Mouse (Mus musculus) stomach, postnatal 0 days (tissue): ENCODE measurements around the gene Dctpp1. TPM values are rescaled to one million over a fixed set of nuclear protein-coding genes. Genes with fewer than 3 reads are reported as not detected.

Experiments used
- ATAC-seq: fragments of 200-750 bp; cut with Nextera tagmentation; 2 replicates; pipeline ENCODE4 v1.8.0; 2017; ENCODE audit not compliant: low FRiP score, low TSS enrichment
- DNase-seq: peaks from one replicate; pipeline ENCODE4 v3.0.0-alpha.2; 2016; ENCODE audit warnings: low spot score
- H3K27ac ChIP-seq: fragments of 300-500 bp; sonication (generic); replicated peaks from 2 replicates; pipeline ENCODE4 v1.5.1; 2014; ENCODE audit warnings: mild to moderate bottlenecking, control low read depth
- H3K27me3 ChIP-seq: fragments of 300-500 bp; sonication (generic); 2 replicates; pipeline ENCODE4 v1.6.1; 2014; ENCODE audit warnings: low read length; ENCODE audit not compliant: control insufficient read depth, insufficient read depth
- H3K36me3 ChIP-seq: fragments of 300-500 bp; sonication (generic); 2 replicates; pipeline ENCODE4 v1.6.1; 2014; ENCODE audit warnings: low read length, mixed read lengths; ENCODE audit not compliant: control insufficient read depth, insufficient read depth
- H3K4me1 ChIP-seq: fragments of 300-500 bp; sonication (generic); replicated peaks from 2 replicates; pipeline ENCODE4 v1.6.1; 2014; ENCODE audit warnings: antibody characterized with exemption; ENCODE audit not compliant: control insufficient read depth, insufficient read depth
- H3K4me2 ChIP-seq: fragments of 300-500 bp; sonication (generic); replicated peaks from 2 replicates; pipeline ENCODE4 v1.6.1; 2014; ENCODE audit warnings: low read depth, mild to moderate bottlenecking, control low read depth, moderate library complexity
- H3K4me3 ChIP-seq: fragments of 300-500 bp; sonication (generic); 2 replicates; pipeline ENCODE4 v1.5.1; 2014; ENCODE audit warnings: low read depth, low read length, control low read depth
- H3K9ac ChIP-seq: fragments of 300-500 bp; sonication (generic); 2 replicates; pipeline ENCODE4 v1.6.1; 2014; ENCODE audit warnings: mild to moderate bottlenecking, low read length, control low read depth, mixed read lengths
- H3K9me3 ChIP-seq: fragments of 300-500 bp; sonication (generic); 2 replicates; pipeline ENCODE4 v1.6.1; 2016; ENCODE audit warnings: low read length; ENCODE audit not compliant: control insufficient read depth
- CTCF ChIP-seq: IDR thresholded peaks from 2 replicates; pipeline ENCODE4 v1.5.1; 2016; ENCODE audit warnings: antibody characterized with exemption, low read depth, mild to moderate bottlenecking, moderate library complexity
- EP300 ChIP-seq: optimal IDR thresholded peaks from 2 replicates; pipeline ENCODE3; 2016; ENCODE audit warnings: antibody characterized with exemption
- WGBS: fragments of 180-500 bp; shearing (Covaris S2); extraction: QIAGEN DNeasy Blood & Tissue Kit; methylation state at CpG from one replicate; pipeline ENCODE4 v1.1.7; 2014; 5-methylcytosine and 5-hydroxymethylcytosine counted together
- polyA plus RNA-seq: library from polyadenylated mRNA; unstranded; fragments of >200 nt; fragmentation: Nextera tagmentation; extraction: Ambion mirVana; gene quantifications from 2 replicates; pipeline ENCODE4 v1.2.1, GENCODE M21; 2015

Gene Dctpp1
- 79.8 and 84.5 TPM in 2 replicates for polyA plus RNA-seq

DNA sequence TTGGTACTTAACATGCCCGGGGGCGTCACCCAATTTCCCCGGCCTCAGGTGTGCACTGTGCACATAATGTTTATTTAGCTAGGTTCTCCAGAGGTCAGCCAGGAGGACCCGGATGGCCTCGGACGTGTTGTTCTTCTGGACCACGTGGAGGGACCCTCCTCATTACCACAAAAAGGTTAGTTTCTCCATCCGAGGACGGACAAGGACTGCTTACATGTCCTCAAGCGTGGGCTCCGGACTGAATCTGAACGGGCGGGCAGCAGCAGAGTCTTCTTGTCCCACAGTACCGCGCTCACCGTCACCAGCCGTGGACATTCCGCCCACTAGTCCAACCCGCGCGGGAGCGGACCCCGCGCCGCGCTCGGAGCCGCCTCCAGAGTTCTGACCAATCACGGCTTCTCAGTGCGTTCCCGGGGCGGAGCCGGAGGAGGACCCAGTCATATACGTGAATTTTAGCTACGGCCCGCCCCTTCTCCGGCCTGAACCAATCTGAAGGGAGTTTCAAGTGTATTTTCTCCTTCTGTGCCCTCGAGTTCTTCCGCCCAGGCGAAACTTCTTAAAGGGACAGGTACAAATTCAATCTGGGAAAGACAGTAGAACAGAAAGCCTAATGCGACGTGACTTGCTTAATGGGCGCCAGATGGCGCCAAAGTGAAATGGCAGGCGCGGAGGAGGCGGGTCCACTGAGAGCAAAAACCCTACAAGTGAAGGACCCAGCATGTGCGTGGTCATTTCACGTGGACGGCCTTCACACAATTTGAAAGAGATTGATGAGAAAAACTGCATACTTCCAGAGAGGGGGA is at the start of gene Dctpp1:
TSS of gene Dctpp1 (minus strand) at position 401 of the 803 bp plus-strand sequence.
- Histone ChIP-seq H3K27ac (peak within 1 kb of the TSS; percentile 69; the same call in 1 of the 2 replicates), H3K4me2 (peak within 1 kb of the TSS; percentile 81), H3K36me3 (no peaks in the 10 kb centered on the region), H3K4me1 (no peaks in the 10 kb centered on the region), H3K9ac (peak within 1 kb of the TSS; percentile 71), H3K27me3 (no peaks in the 10 kb centered on the region), H3K4me3 (peak within 1 kb of the TSS; percentile 64), H3K9me3 (no peaks in the 10 kb centered on the region)
- peak; percentile 97 for ATAC-seq
- peak; percentile 98 for DNase-seq
- TF ChIP-seq EP300 (peak; percentile 50), CTCF (peak; percentile 94)
- under 1% methylated on average over 50 of the region's 50 CpGs for WGBS

DNA sequence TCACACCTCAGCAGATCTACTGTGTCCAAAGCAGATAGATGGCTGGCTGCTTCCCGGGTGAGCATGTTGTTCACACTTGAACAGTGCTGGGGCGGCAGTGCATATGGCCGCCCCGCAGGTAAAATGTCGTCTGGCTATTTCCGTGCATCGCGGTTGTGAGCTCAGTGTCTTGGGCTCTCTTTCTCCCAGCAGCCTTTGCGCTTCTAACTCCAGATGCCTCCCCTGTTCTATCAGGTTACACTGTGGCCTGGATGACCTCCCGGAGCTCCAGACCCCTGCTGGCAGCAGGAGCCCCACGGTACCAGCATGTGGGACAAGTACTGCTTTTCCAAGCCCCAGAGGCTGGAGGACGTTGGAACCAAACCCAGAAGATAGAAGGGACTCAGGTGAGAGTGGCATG is 49.4 kb upstream of the Dctpp1 start:
- Histone ChIP-seq H3K27me3 (no peaks in the 10 kb centered on the region), H3K36me3 (no peaks in the 10 kb centered on the region), H3K4me1 (no peaks in the 10 kb centered on the region), H3K9me3 (no peaks in the 10 kb centered on the region), H3K4me3 (no peak overlapping the region), H3K27ac (no peak overlapping the region), H3K4me2 (no peak overlapping the region), H3K9ac (no peak overlapping the region)
- 68% methylated on average over 12 of the region's 12 CpGs for WGBS
- no peak for DNase-seq
- TF ChIP-seq EP300 (no peak), CTCF (no peak)
- ATAC-seq, result no peak

DNA sequence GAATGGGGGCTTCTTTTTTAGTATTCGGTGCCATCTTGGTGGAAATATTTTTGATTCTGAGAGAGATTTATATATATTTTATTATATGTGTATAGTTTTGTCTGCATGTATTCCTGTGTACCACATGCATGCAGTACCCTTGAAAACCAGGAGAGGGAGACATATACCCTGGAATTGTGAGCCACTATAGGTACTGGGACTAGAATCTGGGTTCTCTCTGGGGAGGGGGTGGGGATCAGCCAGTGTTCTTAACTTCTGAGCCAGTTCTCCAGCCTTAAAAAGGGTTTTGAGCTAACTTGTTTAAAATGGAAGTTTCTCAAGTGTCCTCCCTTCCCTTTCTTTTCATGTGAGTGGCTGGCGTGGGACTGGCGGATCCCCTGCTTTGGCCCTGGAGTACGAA is 48.4 kb upstream of the Dctpp1 start:
- Histone ChIP-seq H3K4me3 (no peak overlapping the region), H3K4me2 (no peak overlapping the region), H3K9me3 (no peaks in the 10 kb centered on the region), H3K4me1 (no peaks in the 10 kb centered on the region), H3K27me3 (no peaks in the 10 kb centered on the region), H3K9ac (no peak overlapping the region), H3K27ac (no peak overlapping the region), H3K36me3 (no peaks in the 10 kb centered on the region)
- peak; percentile 49 for DNase-seq
- peak; percentile 65; the same call in 1 of the 2 replicates for ATAC-seq
- 63% methylated on average over 4 of the region's 4 CpGs for WGBS
- TF ChIP-seq CTCF (peak; percentile 83), EP300 (no peak)

DNA sequence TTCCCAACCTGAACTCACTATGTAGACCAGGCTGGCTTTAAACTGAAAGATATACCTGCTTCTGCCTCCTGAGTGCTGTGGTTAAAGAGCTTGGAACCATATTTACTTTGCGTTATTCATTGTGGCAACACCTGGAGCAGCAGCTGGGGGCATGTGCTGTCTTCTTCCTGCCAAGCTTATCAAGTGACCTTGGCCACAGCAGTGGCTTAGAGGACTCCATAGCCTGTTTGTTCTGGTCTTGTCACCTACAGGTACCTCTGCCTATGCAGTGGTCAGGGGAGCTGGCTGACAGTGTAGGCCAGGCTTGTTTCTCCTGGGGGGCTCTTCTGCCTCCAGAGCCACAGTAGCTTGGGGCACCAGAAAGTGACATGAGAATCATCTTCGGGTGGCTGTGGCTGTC is 47.9 kb upstream of the Dctpp1 start:
- ATAC-seq (peak; percentile 65), DNase-seq (no peak)
- no peaks in the 10 kb centered on the region for H3K27me3 ChIP-seq
- H3K27ac ChIP-seq, result no peak overlapping the region
- no peaks in the 10 kb centered on the region for H3K4me1 ChIP-seq
- no peak overlapping the region for H3K9ac ChIP-seq
- H3K36me3 ChIP-seq, result no peaks in the 10 kb centered on the region
- 80% methylated on average over 2 of the region's 2 CpGs for WGBS
- no peaks in the 10 kb centered on the region for H3K9me3 ChIP-seq
- no peak overlapping the region for H3K4me3 ChIP-seq
- no peak for TF ChIP-seq CTCF
- no peak for TF ChIP-seq EP300
- no peak overlapping the region for H3K4me2 ChIP-seq

DNA sequence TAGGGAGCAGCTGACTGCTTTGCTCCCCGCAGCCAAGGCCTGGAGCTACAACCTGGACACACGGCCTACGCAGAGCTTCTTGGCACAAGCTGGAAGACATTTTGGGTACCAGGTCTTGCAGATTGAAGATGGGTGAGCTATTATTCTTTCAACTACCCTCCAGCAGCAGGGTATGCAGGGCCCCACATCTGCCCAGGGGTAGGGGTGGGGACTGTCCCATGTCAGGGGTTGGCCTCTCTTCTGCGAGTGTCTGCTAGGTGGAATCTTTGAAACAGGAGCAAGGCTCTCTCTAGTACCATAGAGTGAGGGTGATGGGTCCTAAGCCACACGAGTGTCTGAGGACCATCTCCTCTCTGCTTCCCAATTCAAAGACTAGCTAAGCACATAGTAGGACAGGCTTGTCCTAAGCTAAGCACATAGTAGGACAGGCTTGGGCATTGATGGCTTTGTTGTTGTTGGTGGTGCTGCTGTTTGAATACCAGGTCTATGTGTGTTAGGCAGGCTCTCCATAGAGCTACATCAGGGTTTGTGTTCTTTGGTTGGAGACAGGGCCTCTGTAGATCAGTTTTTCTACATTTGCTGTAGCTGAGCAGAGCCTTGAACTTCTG is 37.2 kb upstream of the Dctpp1 start:
- 94% methylated on average over 4 of the region's 5 CpGs for WGBS
- Histone ChIP-seq H3K4me1 (no peaks in the 10 kb centered on the region), H3K27me3 (no peaks in the 10 kb centered on the region), H3K9ac (no peak overlapping the region), H3K4me2 (no peak overlapping the region), H3K9me3 (no peaks in the 10 kb centered on the region), H3K27ac (no peak overlapping the region), H3K4me3 (no peak overlapping the region), H3K36me3 (no peaks in the 10 kb centered on the region)
- TF ChIP-seq CTCF (no peak), EP300 (no peak)
- no peak for ATAC-seq
- no peak for DNase-seq
